Mouse (Mus musculus) bone marrow macrophage, adult 2 months (primary cell): ENCODE results near the gene Gm9945. TPM values are rescaled to one million over a fixed set of nuclear protein-coding genes. Genes with fewer than 3 reads are reported as not detected.
A peak's percentile ranks its signal among the peaks of the same experiment; 100 is the strongest.

ENCODE experiments used
- H3K27ac ChIP-seq: 2 replicates; pipeline ENCODE4 v1.5.1; 2012; ENCODE audit warnings: low read depth, low read length; ENCODE audit not compliant: insufficient read depth
- H3K4me1 ChIP-seq: 2 replicates; pipeline ENCODE4 v1.6.1; 2012; ENCODE audit warnings: low read length; ENCODE audit not compliant: control insufficient read depth, insufficient read depth
- H3K4me3 ChIP-seq: 2 replicates; pipeline ENCODE4 v1.5.1; 2012; ENCODE audit warnings: mild to moderate bottlenecking, low read length, moderate library complexity; ENCODE audit not compliant: insufficient read depth
- CTCF ChIP-seq: IDR thresholded peaks from 2 replicates; pipeline ENCODE4 v1.5.1; 2012; ENCODE audit warnings: low read depth, mild to moderate bottlenecking, low read length, moderate library complexity
- POLR2A ChIP-seq: IDR thresholded peaks from 2 replicates; pipeline ENCODE4 v1.6.1; 2012; ENCODE audit warnings: mild to moderate bottlenecking, low read depth, low read length, borderline replicate concordance
- polyA plus RNA-seq: library from polyadenylated mRNA; stranded (reverse); fragments of >200 nt; gene quantifications from 2 replicates; pipeline ENCODE4 v1.2.4, GENCODE M21; 2012; ENCODE audit not compliant: missing spikeins, insufficient read depth, insufficient read length

Gene Gm9945
- polyA plus RNA-seq, 1 experiment, result not detected

DNA sequence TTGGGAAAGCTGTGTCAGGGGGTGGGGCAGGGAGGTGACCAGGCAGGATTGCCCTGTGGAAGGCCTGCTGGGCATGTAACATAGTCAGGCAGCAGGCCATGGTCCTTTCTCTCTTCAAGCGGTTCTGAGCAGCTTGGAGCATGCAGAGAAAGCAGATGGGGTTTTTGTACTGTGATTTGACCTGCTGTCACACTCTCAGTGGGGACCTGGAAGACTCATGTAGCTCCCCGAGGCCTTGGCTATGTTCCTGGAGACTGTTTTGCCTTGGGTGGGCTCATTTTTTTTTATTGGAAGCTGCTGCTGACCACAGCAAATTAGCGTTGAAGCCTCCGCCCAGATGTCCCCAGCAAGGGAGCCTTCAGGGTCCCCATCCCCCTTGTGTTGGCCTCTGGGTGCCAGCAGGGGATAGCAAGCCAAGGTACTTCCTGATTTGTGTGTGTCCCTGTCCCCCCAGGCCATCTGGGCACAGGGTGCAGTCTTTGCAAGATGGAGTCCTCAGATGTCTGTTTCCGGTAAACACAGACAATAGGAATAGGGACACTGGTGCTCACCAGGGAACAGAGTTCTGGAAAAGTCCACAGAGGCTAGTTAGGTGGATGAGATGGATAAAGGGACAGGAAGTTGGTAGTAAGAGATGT lies 25.2 kb downstream of the Gm9945 start:
- Histone ChIP-seq H3K4me1 (peaks cover 44% of the 10 kb centered on the region), H3K27ac (no peak overlapping the region), H3K4me3 (no peak overlapping the region)
- TF ChIP-seq CTCF, result no peak
- TF ChIP-seq POLR2A, result no peak

DNA sequence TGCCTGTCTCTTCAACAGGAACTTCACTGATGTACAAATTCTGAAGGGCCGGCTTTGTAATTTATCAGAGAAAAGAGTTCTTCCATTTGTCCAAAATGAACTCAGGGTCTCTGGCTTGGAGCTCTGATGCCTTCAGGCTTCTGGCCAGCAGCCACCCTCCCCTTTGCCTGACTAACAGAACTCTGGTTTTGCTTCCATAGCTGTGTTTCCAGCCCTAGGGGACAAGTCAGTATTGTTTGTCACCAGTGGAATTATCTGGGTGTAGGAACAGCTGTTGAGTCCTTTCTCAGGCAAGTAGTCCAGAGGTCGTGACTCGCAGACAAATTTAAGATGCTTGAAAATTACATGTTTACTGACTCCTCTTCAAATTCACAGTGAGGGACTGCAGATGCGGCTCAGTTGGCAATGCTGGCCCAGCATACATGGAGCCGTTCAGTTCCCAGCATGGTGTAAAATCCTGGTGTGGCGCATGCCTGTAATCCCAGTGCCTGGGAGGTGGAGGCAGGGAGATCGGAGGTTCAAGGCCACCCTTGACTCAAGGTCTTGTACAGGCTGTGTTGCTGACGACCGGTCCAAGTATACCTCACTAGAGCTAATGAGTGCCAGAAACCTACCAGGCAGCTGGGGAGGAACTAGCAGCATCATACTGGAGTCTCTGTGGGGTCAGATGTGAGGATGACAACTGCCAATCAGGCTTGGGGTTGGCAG lies 27.3 kb downstream of the Gm9945 start:
- Histone ChIP-seq H3K4me3 (no peak overlapping the region), H3K27ac (no peak overlapping the region), H3K4me1 (peaks cover 38% of the 10 kb centered on the region)
- TF ChIP-seq CTCF, result no peak
- TF ChIP-seq POLR2A, result no peak

DNA sequence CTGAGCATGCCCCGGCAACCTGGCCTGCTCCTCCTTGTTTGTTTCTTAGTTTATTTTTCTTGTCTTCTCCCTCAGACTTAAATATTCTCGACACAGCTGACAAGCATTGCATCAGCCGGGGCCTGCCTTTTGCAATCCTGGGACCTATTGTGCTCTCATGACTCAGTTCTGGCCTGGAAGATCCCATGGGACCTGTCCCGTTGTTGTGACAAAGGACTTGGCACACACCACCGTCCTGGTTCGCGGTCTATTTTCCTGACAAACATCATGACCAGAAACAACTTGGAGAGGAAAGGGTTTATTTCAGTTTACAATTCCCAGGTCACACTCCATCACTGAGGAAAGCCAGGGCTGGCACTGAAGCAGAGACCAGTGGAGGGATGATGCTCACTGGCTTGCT lies 28.2 kb downstream of the Gm9945 start:
- Histone ChIP-seq H3K4me3 (no peak overlapping the region), H3K27ac (no peak overlapping the region), H3K4me1 (peaks cover 34% of the 10 kb centered on the region)
- TF ChIP-seq POLR2A, result no peak
- TF ChIP-seq CTCF, result no peak

DNA sequence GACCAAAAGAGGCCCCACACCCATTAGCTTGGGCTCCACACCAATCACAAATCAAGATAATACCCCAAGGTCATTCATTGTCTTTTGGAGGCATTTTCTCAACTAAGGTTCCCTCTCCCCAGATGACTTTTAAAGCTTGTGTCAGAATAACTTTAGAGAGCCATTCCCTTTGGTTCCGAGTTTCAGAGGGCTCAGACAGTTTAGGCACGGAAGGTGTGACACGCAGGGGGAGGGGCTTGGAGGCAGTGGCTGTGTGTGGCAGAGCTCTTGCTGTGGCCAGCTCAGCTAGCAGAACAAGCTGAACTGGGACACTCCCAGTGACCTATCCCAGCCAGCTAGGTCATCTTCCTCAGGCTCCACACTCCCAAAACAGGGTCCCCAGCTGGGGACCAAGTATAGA lies 28.6 kb downstream of the Gm9945 start:
- TF ChIP-seq POLR2A (no peak), CTCF (no peak)
- Histone ChIP-seq H3K4me1 (peaks cover 30% of the 10 kb centered on the region), H3K4me3 (no peak overlapping the region), H3K27ac (no peak overlapping the region)

DNA sequence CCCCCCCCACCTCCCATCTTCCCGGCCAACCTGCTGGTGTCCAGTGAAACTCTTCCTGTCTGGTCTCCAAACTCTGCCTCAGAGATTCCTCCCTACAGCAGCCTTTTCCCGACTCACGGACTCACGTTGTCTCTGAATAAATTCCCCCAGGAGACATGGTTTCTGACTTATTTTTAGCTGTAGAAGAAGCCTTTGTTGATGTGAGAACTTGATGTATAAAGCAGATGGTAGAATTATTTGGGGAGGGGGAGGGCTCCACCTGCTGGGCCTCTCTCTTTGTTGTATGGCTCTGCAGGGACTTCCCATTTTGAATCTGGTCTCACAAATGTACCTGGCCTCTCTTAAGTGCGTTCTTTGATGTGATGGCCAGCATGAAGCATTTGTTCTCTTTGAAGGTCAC lies 30.4 kb downstream of the Gm9945 start:
- Histone ChIP-seq H3K4me1 (peaks cover 16% of the 10 kb centered on the region), H3K4me3 (no peak overlapping the region), H3K27ac (no peak overlapping the region)
- TF ChIP-seq CTCF (no peak), POLR2A (no peak)

DNA sequence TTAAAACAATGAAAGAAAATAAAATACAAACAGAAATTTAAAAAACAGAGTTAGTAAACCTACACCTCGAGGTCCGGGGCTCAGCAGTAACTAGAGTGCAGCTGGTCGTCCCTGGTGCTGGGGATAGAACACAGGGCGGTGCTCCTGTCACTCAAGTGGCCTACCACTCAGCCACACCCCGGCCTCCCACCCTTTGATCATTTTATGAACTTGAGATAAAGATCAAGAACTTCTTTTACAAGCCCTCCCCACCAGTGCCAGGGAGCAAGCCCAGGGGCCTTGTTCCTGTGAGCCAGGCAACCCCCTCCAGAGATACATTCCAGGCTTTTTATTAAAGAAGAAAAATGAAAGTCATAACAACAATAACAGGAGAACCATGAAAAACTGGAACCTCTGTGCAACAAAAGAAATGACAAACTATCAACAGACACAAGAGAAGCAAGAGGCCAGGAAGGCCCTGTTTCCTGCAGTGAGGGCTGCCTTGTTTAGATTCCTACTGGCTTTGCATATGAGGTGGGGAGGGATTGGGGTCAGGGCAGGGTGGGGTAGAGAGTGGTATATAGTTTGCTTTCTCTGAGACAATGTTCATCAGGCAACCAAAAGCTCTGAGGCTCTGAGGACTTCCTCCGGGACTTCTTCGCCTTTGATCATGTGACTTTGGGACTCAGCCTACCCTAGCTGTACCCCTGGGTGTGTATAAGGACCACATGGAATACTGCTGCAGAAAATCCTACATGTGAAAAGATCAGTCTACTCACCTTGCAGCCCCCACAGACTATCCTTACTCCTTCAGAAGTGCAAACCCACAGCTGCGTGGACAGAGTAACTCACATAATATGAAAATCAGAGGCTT lies 37.0 kb downstream of the Gm9945 start:
- TF ChIP-seq POLR2A (no peak), CTCF (no peak)
- H3K4me3 ChIP-seq, result no peak overlapping the region
- H3K4me1 ChIP-seq, result peaks cover 11% of the 10 kb centered on the region
- no peak overlapping the region for H3K27ac ChIP-seq

DNA sequence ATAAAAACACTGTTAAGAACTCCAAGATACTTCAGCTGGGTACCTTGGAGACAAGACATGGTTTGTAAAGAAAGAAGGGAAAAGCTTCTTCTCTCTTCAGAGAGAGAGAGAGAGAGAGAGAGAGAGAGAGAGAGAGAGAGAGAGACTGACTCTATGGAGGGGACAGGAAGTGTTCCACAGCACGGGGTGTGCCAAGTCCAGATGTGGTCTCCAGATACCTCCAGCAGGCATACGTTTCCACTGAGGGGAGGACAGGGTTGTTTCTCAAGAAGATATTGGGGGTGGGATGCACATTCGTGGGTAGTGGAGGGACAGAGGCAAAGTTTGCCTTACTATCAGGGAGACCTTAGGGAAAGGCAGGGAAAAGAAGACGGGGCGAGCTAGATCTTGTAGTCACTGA lies 38.8 kb downstream of the Gm9945 start:
- H3K27ac ChIP-seq, result no peak overlapping the region
- TF ChIP-seq CTCF, result no peak
- no peak for TF ChIP-seq POLR2A
- H3K4me1 ChIP-seq, result peaks cover 13% of the 10 kb centered on the region
- H3K4me3 ChIP-seq, result no peak overlapping the region

DNA sequence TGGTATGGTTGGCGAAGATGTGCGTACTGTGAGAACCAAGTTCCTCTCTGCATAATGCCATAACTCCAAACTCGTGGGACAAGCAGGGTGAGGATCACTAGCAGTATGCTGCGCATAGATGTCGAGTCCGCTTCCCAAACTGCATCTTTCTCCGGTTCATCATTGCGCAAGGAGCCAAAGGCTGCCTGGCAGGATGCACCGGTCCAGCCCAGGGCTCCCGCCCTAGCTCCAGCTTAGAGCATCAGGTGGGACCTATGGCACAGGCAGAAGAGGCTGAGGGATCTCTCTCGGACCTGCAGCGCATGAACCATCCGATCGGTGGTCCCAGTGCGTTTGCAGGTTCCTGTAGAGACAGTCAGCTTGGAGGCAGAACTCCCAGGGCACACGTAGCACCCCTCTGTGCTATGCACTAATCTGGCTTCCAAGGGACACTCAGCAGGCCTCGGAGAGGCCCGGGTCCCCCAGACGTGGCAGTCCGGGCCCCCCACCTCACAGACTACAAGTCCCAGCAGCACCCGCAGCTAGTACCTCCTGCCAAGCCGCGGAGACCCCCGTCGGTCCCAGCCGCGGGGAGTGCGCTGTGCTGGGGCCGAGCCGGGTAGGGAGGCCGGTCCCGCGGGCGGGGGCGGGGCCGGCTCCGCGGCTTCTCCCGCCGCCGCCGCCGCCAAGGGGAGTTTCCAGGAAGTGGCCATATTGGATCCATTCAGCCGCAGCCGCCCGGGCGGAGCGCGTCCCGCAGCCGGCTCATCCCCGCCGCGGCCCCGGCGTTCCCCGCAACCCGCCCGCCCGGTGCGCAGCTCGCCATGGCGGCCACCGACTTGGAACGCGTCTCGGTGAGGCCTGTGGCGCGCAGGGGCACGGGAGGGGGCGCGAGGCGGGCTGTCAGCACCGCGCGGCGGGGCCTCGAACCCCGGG lies 39.5 kb downstream of the Gm9945 start, which contains the start of gene Sept8:
Gene Sept8 (plus strand): TSS at position 51 of the 915 bp plus-strand sequence.
- TF ChIP-seq CTCF (no peak), POLR2A (no peak)
- Histone ChIP-seq H3K4me1 (peaks cover 13% of the 10 kb centered on the region), H3K4me3 (peak within 1 kb of the TSS; percentile 92), H3K27ac (peak within 1 kb of the TSS; percentile 51)
